Mouse (Mus musculus) heart, embryonic 16.5 days (tissue): ENCODE measurements around the gene Gm1043. TPM values are rescaled to one million over a fixed set of nuclear protein-coding genes. Genes with fewer than 3 reads are reported as not detected.
A peak's percentile ranks its signal among the peaks of the same experiment; 100 is the strongest.

ENCODE experiments used
- ATAC-seq: fragments of 200-750 bp; cut with Nextera tagmentation; replicated peaks from 2 replicates; pipeline ENCODE4 v1.8.0; 2017; ENCODE audit warnings: moderate number of reproducible peaks; ENCODE audit not compliant: insufficient read depth, low FRiP score; ENCODE audit errors: extremely low read depth
- H3K27ac ChIP-seq: fragments of 300-500 bp; sonication (generic); 2 replicates; pipeline ENCODE4 v1.5.1; 2014; ENCODE audit warnings: mild to moderate bottlenecking, low read length, control low read depth, moderate library complexity
- H3K27me3 ChIP-seq: fragments of 300-500 bp; sonication (generic); 2 replicates; pipeline ENCODE4 v1.6.1; 2014; ENCODE audit warnings: low read length, mixed read lengths; ENCODE audit not compliant: control insufficient read depth, insufficient read depth
- H3K36me3 ChIP-seq: fragments of 300-500 bp; sonication (generic); 2 replicates; pipeline ENCODE4 v1.6.1; 2014; ENCODE audit not compliant: control insufficient read depth, insufficient read depth
- H3K4me1 ChIP-seq: fragments of 300-500 bp; sonication (generic); 2 replicates; pipeline ENCODE4 v1.6.1; 2014; ENCODE audit warnings: low read length, mixed read lengths; ENCODE audit not compliant: control insufficient read depth, insufficient read depth
- H3K4me2 ChIP-seq: fragments of 300-500 bp; sonication (generic); 2 replicates; pipeline ENCODE4 v1.6.1; 2014; ENCODE audit warnings: low read depth, mild to moderate bottlenecking, control low read depth, low read length
- H3K4me3 ChIP-seq: fragments of 300-500 bp; sonication (generic); 2 replicates; pipeline ENCODE4 v1.5.1; 2014; ENCODE audit warnings: mild to moderate bottlenecking, control low read depth, low read length
- H3K9ac ChIP-seq: fragments of 300-500 bp; sonication (generic); 2 replicates; pipeline ENCODE4 v1.6.1; 2014; ENCODE audit warnings: low read length, control low read depth
- H3K9me3 ChIP-seq: fragments of 300-500 bp; sonication (generic); replicated peaks from 2 replicates; pipeline ENCODE4 v1.6.1; 2016; ENCODE audit warnings: low read length; ENCODE audit not compliant: control insufficient read depth
- WGBS: fragments of 180-500 bp; shearing (Covaris S2); extraction: QIAGEN DNeasy Blood & Tissue Kit; methylation state at CpG from one replicate; pipeline ENCODE4 v1.1.7; 2014; 5-methylcytosine and 5-hydroxymethylcytosine counted together
- polyA plus RNA-seq: library from polyadenylated mRNA; unstranded; fragments of >200 nt; fragmentation: Nextera tagmentation; extraction: Ambion mirVana; gene quantifications from 2 replicates; pipeline ENCODE4 v1.2.1, GENCODE M21; 2015

Gene Gm1043
- polyA plus RNA-seq, 1 experiment from 2014 or later = not detected

- Histone ChIP-seq H3K9me3 (no peaks in the 10 kb centered on the region), H3K4me3 (no peak overlapping the region), H3K27me3 (0 out of 2 replicates have a peak, but pooled peaks cover 4% of the 10 kb centered on the region), H3K4me1 (no peaks in the 10 kb centered on the region), H3K9ac (no peak overlapping the region), H3K36me3 (no peaks in the 10 kb centered on the region), H3K27ac (no peak overlapping the region), H3K4me2 (no peak overlapping the region)
- WGBS = 78% methylated on average over 5 of the region's 5 CpGs
- ATAC-seq = no peak
Observed at GRCm38 (mm10) chr5:37080601-37081000, 4.6 kb upstream of the Gm1043 start.

- no peak overlapping the region for H3K9ac ChIP-seq
- ATAC-seq = no peak
- 0 out of 2 replicates have a peak, but pooled peaks cover 2% of the 10 kb centered on the region for H3K27me3 ChIP-seq
- H3K4me3 ChIP-seq = no peak overlapping the region
- H3K27ac ChIP-seq = no peak overlapping the region
- H3K9me3 ChIP-seq = no peaks in the 10 kb centered on the region
- H3K36me3 ChIP-seq = no peaks in the 10 kb centered on the region
- WGBS = 14% methylated on average over 3 of the region's 3 CpGs
- H3K4me1 ChIP-seq = no peaks in the 10 kb centered on the region
- no peak overlapping the region for H3K4me2 ChIP-seq
Observed at GRCm38 (mm10) chr5:37082420-37082819, 2.8 kb upstream of the Gm1043 start.

GRCm38 (mm10) chr5:37083209-37083770 lies 1.9 kb upstream of the Gm1043 start:
- no peaks in the 10 kb centered on the region for H3K27me3 ChIP-seq
- no peaks in the 10 kb centered on the region for H3K36me3 ChIP-seq
- H3K4me3 ChIP-seq = no peak overlapping the region
- no peaks in the 10 kb centered on the region for H3K4me1 ChIP-seq
- no peaks in the 10 kb centered on the region for H3K9me3 ChIP-seq
- ATAC-seq = no peak
- no peak overlapping the region for H3K4me2 ChIP-seq
- no peak overlapping the region for H3K9ac ChIP-seq
- no peak overlapping the region for H3K27ac ChIP-seq
- WGBS = 56% methylated on average over 7 of the region's 7 CpGs

- 90% methylated on average over 9 of the region's 9 CpGs for WGBS
- no peak overlapping the region for H3K4me2 ChIP-seq
- no peaks in the 10 kb centered on the region for H3K4me1 ChIP-seq
- no peak for ATAC-seq
- no peaks in the 10 kb centered on the region for H3K36me3 ChIP-seq
- H3K4me3 ChIP-seq = no peak overlapping the region
- no peak overlapping the region for H3K27ac ChIP-seq
- H3K9me3 ChIP-seq = no peaks in the 10 kb centered on the region
- H3K27me3 ChIP-seq = no peaks in the 10 kb centered on the region
- no peak overlapping the region for H3K9ac ChIP-seq
Observed at GRCm38 (mm10) chr5:37083850-37084249, 1.3 kb upstream of the Gm1043 start.

- Histone ChIP-seq H3K27me3 (peaks cover 18% of the 10 kb centered on the region), H3K4me3 (no peak overlapping the region), H3K9ac (no peak overlapping the region), H3K9me3 (no peaks in the 10 kb centered on the region), H3K27ac (no peak overlapping the region), H3K36me3 (no peaks in the 10 kb centered on the region), H3K4me2 (no peak overlapping the region), H3K4me1 (no peaks in the 10 kb centered on the region)
- WGBS = 60% methylated on average over 3 of the region's 3 CpGs
- no peak for ATAC-seq
Observed at GRCm38 (mm10) chr5:37085918-37086317, 748 bp downstream of the Gm1043 start.

GRCm38 (mm10) chr5:37087786-37088185 lies 2.6 kb downstream of the Gm1043 start:
- no peak overlapping the region for H3K4me3 ChIP-seq
- 36% methylated on average over 2 of the region's 2 CpGs for WGBS
- no peaks in the 10 kb centered on the region for H3K36me3 ChIP-seq
- peaks cover 36% of the 10 kb centered on the region for H3K27me3 ChIP-seq
- ATAC-seq = no peak
- H3K4me2 ChIP-seq = no peak overlapping the region
- H3K27ac ChIP-seq = no peak overlapping the region
- no peaks in the 10 kb centered on the region for H3K4me1 ChIP-seq
- no peaks in the 10 kb centered on the region for H3K9me3 ChIP-seq
- H3K9ac ChIP-seq = no peak overlapping the region

GRCm38 (mm10) chr5:37088342-37089108 lies 3.4 kb downstream of the Gm1043 start:
- WGBS = 19% methylated on average over 1 of the region's 1 CpGs
- Histone ChIP-seq H3K27ac (no peak overlapping the region), H3K9ac (no peak overlapping the region), H3K4me3 (no peak overlapping the region), H3K9me3 (no peaks in the 10 kb centered on the region), H3K27me3 (peaks cover 39% of the 10 kb centered on the region), H3K36me3 (no peaks in the 10 kb centered on the region), H3K4me2 (no peak overlapping the region), H3K4me1 (no peaks in the 10 kb centered on the region)
- ATAC-seq = no peak

- Histone ChIP-seq H3K9ac (no peak overlapping the region), H3K9me3 (no peaks in the 10 kb centered on the region), H3K4me2 (peak overlapping the region; percentile 51), H3K27ac (no peak overlapping the region), H3K4me3 (peak overlapping the region; percentile 27), H3K27me3 (peaks cover 41% of the 10 kb centered on the region), H3K36me3 (no peaks in the 10 kb centered on the region), H3K4me1 (no peaks in the 10 kb centered on the region)
- 0 out of 2 replicates have a peak, but pooled peaks have one; percentile 32 for ATAC-seq
- WGBS = 3% methylated on average over 47 of the region's 47 CpGs
Observed at GRCm38 (mm10) chr5:37091171-37091628, 6.0 kb downstream of the Gm1043 start.

- Histone ChIP-seq H3K27me3 (peaks cover 33% of the 10 kb centered on the region), H3K4me3 (no peak overlapping the region), H3K9me3 (no peaks in the 10 kb centered on the region), H3K36me3 (no peaks in the 10 kb centered on the region), H3K4me1 (no peaks in the 10 kb centered on the region), H3K27ac (no peak overlapping the region), H3K9ac (no peak overlapping the region), H3K4me2 (no peak overlapping the region)
- WGBS = 76% methylated on average over 5 of the region's 5 CpGs
- ATAC-seq = no peak
Observed at GRCm38 (mm10) chr5:37094941-37095340, 9.8 kb downstream of the Gm1043 start.
